Mouse (Mus musculus) forebrain, embryonic 14.5 days (tissue): ENCODE measurements around the gene Nfkb1. TPM values are rescaled to one million over a fixed set of nuclear protein-coding genes. Genes with fewer than 3 reads are reported as not detected.

Experiments used
- ATAC-seq: fragments of 200-750 bp; cut with Nextera tagmentation; 2 replicates; pipeline ENCODE4 v1.8.0; 2017; ENCODE audit warnings: mild to moderate bottlenecking, moderate library complexity
- DNase-seq: peaks from one replicate; pipeline ENCODE4 v3.0.0-alpha.2; 2015; ENCODE audit warnings: low spot score
- H3K27ac ChIP-seq: fragments of 300-500 bp; sonication (generic); 2 replicates; pipeline ENCODE4 v1.5.1; 2014; ENCODE audit warnings: low read depth, mild to moderate bottlenecking, control low read depth, low read length, moderate library complexity
- H3K27me3 ChIP-seq: fragments of 300-500 bp; sonication (generic); replicated peaks from 2 replicates; pipeline ENCODE4 v1.6.1; 2014; ENCODE audit warnings: low read length, control low read depth, mixed read lengths; ENCODE audit not compliant: control insufficient read depth, insufficient read depth
- H3K36me3 ChIP-seq: fragments of 300-500 bp; sonication (generic); 2 replicates; pipeline ENCODE4 v1.6.1; 2014; ENCODE audit warnings: low read length, control low read depth; ENCODE audit not compliant: control insufficient read depth, insufficient read depth
- H3K4me1 ChIP-seq: fragments of 300-500 bp; sonication (generic); 2 replicates; pipeline ENCODE4 v1.6.1; 2014; ENCODE audit warnings: antibody characterized with exemption, low read length, control low read depth; ENCODE audit not compliant: control insufficient read depth, insufficient read depth
- H3K4me2 ChIP-seq: fragments of 300-500 bp; sonication (generic); 2 replicates; pipeline ENCODE4 v1.6.1; 2014; ENCODE audit warnings: mild to moderate bottlenecking, control low read depth, low read length
- H3K4me3 ChIP-seq: fragments of 300-500 bp; sonication (generic); 2 replicates; pipeline ENCODE4 v1.5.1; 2014; ENCODE audit warnings: low read depth, low read length, control low read depth
- H3K9ac ChIP-seq: fragments of 300-500 bp; sonication (generic); 2 replicates; pipeline ENCODE4 v1.6.1; 2014; ENCODE audit warnings: mild to moderate bottlenecking, low read length, control low read depth, moderate library complexity
- H3K9me3 ChIP-seq: fragments of 300-500 bp; sonication (generic); replicated peaks from 2 replicates; pipeline ENCODE4 v1.6.1; 2016; ENCODE audit warnings: low read length, control low read depth, mixed read lengths; ENCODE audit not compliant: control insufficient read depth
- WGBS: fragments of 180-500 bp; shearing (Covaris S2); extraction: QIAGEN DNeasy Blood & Tissue Kit; methylation state at CpG from one replicate; pipeline ENCODE4 v1.1.7; 2014; 5-methylcytosine and 5-hydroxymethylcytosine counted together
- polyA plus RNA-seq: library from polyadenylated mRNA; unstranded; fragments of >200 nt; fragmentation: Nextera tagmentation; extraction: Ambion mirVana; gene quantifications from 2 replicates; pipeline ENCODE4 v1.2.1, GENCODE M21; 2014

The Nfkb1 gene
- polyA plus RNA-seq, 1 experiment from 2014 or later = 7.2 TPM

DNA sequence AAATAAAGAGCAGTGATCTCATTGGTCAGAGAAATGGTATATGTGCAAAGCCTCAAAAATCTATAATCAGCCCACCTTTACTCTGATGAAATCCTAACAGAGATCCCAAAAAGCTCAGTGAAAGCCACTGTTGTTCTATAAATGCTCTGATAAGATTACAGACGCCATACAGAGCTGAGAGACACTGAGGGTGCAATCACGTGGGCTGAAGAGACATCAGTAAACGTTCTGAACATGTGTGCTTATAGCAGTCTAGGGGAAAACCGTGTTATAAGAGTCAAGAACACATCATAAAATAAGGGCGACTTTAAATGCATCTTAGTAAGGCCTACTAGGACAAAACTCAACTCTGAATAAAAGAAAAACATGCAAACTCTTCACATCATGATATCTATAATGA lies 14.3 kb downstream of the Nfkb1 start:
- no peak for ATAC-seq
- Histone ChIP-seq H3K27ac (no peak overlapping the region), H3K36me3 (no peaks in the 10 kb centered on the region), H3K4me2 (no peak overlapping the region), H3K4me1 (peaks cover 13% of the 10 kb centered on the region; the same call in 1 of the 2 replicates), H3K9ac (no peak overlapping the region), H3K9me3 (no peaks in the 10 kb centered on the region), H3K27me3 (no peaks in the 10 kb centered on the region), H3K4me3 (no peak overlapping the region)
- no peak for DNase-seq
- 78% methylated on average over 5 of the region's 5 CpGs for WGBS

DNA sequence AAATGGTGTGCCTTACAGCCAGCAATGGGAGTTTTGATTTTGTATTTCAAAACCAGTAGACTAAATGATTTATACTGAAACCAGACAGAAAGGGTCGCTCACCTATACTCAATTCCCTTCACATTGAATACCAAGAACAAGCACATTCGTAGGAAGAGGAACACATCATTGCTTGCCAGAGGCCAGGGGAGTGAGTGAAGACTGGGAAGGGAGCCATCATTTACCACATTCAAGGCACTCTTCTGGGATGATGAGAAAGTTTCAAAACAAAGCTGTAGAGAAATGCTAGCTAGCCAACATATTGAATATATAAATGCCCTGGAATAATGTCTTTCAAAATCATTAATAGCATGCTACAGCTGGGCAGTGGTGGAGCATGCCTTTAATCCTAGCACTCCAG lies 15.0 kb downstream of the Nfkb1 start:
- ATAC-seq (no peak), DNase-seq (no peak)
- peaks cover 13% of the 10 kb centered on the region; the same call in 1 of the 2 replicates for H3K4me1 ChIP-seq
- H3K36me3 ChIP-seq = no peaks in the 10 kb centered on the region
- H3K4me3 ChIP-seq = no peak overlapping the region
- H3K9me3 ChIP-seq = no peaks in the 10 kb centered on the region
- no peak overlapping the region for H3K27ac ChIP-seq
- WGBS = 84% methylated on average over 2 of the region's 2 CpGs
- H3K9ac ChIP-seq = no peak overlapping the region
- H3K27me3 ChIP-seq = no peaks in the 10 kb centered on the region
- H3K4me2 ChIP-seq = no peak overlapping the region

- H3K9ac ChIP-seq = no peak overlapping the region
- H3K4me2 ChIP-seq = no peak overlapping the region
- H3K9me3 ChIP-seq = no peaks in the 10 kb centered on the region
- ATAC-seq (no peak), DNase-seq (no peak)
- no peaks in the 10 kb centered on the region for H3K36me3 ChIP-seq
- peaks cover 13% of the 10 kb centered on the region; the same call in 1 of the 2 replicates for H3K4me1 ChIP-seq
- no peak overlapping the region for H3K4me3 ChIP-seq
- no peak overlapping the region for H3K27ac ChIP-seq
- H3K27me3 ChIP-seq = no peaks in the 10 kb centered on the region
- WGBS = 58% methylated on average over 5 of the region's 5 CpGs
Measured at GRCm38 (mm10) chr3:135675480-135675879, 15.9 kb downstream of the Nfkb1 start.

DNA sequence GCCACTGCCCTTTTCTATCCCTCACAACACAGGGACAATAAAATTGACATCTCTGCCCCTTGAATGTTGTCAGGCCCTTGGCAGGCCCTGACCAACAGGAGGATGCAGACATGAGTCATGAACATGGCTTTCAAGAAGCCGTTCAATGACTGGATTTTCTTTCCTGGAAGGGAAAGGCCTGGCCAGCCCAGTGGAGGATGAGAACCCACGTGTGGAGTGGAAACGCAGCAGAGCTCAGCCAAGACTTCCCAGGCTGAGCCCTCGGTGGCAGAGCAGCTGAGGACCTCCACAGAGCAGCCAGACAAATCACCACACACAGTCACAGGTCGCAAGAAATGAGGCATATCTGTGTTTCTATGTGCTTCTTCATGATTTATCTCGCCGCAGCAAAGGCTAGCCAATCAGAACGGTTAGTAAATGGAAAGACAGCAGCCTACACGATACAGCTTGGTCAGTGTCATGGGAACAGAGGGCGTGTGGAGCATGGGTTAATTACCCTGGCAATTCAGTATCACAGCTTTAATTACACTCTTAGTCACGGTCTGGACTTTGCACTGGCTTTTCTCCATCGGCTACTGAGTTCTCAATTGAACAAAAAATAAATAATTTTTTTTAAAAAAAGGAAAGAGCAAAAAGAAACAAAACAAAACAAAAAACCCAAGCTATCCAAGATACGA lies 16.5 kb downstream of the Nfkb1 start:
- H3K4me1 ChIP-seq = peaks cover 13% of the 10 kb centered on the region; the same call in 1 of the 2 replicates
- H3K9ac ChIP-seq = no peak overlapping the region
- H3K36me3 ChIP-seq = no peaks in the 10 kb centered on the region
- H3K4me3 ChIP-seq = no peak overlapping the region
- H3K9me3 ChIP-seq = no peaks in the 10 kb centered on the region
- no peak overlapping the region for H3K27ac ChIP-seq
- ATAC-seq (peak; percentile 27; the same call in 1 of the 2 replicates), DNase-seq (no peak)
- no peak overlapping the region for H3K4me2 ChIP-seq
- 49% methylated on average over 13 of the region's 13 CpGs for whole genome bisulfite sequencing
- H3K27me3 ChIP-seq = no peaks in the 10 kb centered on the region

DNA sequence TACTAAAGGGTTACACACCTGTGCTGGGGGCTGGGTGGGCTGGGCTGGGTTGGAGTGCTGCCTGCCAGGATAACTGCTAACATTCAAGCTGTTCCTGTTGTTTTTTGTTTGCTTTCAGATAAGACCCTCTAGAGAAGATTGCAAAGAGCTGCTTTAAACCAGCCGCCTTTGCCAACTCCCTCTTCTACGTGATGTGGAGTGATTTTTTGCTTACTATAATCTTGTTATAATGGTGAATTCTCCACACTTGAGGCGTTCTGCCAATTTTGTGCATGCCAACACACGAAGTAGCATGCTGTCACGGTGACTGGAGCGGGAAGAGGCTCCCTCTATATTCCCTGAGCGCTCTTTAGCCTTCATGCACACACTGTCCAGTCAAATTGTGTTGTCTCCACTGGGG lies 17.7 kb downstream of the Nfkb1 start:
- 40% methylated on average over 7 of the region's 7 CpGs for WGBS
- DNase-seq = peak; percentile 67

DNA sequence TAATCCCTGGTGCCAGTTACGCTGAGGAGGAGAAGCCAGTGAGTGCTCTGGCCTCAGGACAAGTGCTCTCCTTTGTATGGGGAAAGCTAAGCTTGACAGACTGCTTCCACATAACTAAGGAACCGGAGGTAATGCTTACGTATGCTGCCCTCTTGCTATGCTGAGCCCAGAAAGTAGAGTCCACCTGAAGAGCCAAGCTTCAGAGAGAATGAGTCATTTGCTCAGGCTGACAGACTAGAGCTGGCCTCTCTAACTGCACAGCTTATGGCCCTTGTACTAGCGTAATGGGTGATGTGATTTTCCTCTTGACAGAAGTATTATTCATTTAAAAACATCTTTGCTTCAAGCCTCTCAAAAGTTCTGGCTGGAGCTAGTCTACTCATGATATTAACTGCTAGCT lies 18.3 kb downstream of the Nfkb1 start:
- Histone ChIP-seq H3K36me3 (no peaks in the 10 kb centered on the region), H3K27me3 (no peaks in the 10 kb centered on the region), H3K27ac (no peak overlapping the region), H3K9me3 (no peaks in the 10 kb centered on the region), H3K4me1 (peaks cover 13% of the 10 kb centered on the region; the same call in 1 of the 2 replicates), H3K4me3 (no peak overlapping the region), H3K4me2 (no peak overlapping the region), H3K9ac (no peak overlapping the region)
- DNase-seq (no peak), ATAC-seq (no peak)
- WGBS = 88% methylated on average over 4 of the region's 4 CpGs

More for the DNA sequence above, 17.7 kb downstream of the Nfkb1 start:
- Histone ChIP-seq H3K9ac (no peak overlapping the region), H3K27me3 (no peaks in the 10 kb centered on the region), H3K4me3 (no peak overlapping the region), H3K36me3 (no peaks in the 10 kb centered on the region), H3K4me2 (no peak overlapping the region), H3K4me1 (peaks cover 13% of the 10 kb centered on the region; the same call in 1 of the 2 replicates), H3K9me3 (no peaks in the 10 kb centered on the region), H3K27ac (no peak overlapping the region)
- peak; percentile 37; the same call in 1 of the 2 replicates for ATAC-seq

DNA sequence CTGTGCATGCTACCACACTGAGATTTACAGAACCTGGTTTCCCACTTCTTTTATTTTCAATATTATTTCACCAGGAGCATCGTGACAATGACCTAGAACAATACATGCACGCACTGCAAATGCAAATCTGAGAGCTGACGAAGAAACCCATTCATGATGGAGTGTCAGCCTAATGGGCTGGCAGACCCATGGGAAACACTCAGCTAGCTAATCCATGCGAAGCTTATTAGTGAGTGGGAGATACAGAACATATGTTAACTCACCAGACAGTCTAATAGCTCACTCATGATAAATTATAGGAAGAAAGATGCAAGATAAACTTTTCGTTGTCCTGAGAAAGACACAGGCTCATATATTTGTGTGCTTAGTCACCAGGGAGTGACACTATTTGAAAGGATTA lies 19.2 kb downstream of the Nfkb1 start:
- Histone ChIP-seq H3K36me3 (no peaks in the 10 kb centered on the region), H3K9ac (no peak overlapping the region), H3K4me3 (no peak overlapping the region), H3K27me3 (no peaks in the 10 kb centered on the region), H3K4me2 (no peak overlapping the region), H3K4me1 (peaks cover 13% of the 10 kb centered on the region; the same call in 1 of the 2 replicates), H3K27ac (no peak overlapping the region), H3K9me3 (no peaks in the 10 kb centered on the region)
- WGBS = 49% methylated on average over 5 of the region's 5 CpGs
- DNase-seq (peak; percentile 48), ATAC-seq (peak; percentile 47; the same call in 1 of the 2 replicates)

DNA sequence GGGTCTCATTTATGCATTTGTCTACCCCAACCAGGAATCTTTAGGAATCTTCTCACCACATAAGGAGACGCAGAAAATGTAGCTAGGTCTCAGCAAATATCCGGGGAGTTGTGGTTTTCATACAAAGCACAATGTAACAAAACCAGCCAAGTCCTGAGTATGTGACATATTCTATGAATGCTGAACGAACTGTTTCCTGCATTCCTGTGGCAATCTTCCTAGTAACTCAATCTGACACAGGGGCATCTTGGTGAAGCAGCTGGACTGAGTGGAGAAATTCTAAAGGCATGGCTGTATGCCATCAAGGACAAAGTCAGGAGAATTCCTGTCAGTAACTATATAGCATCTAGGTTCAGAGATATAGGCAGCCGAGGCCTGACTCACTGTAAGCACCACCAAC lies 20.5 kb downstream of the Nfkb1 start:
- peaks cover 3% of the 10 kb centered on the region; the same call in 1 of the 2 replicates for H3K36me3 ChIP-seq
- peaks cover 13% of the 10 kb centered on the region; the same call in 1 of the 2 replicates for H3K4me1 ChIP-seq
- ATAC-seq (no peak), DNase-seq (no peak)
- no peak overlapping the region for H3K9ac ChIP-seq
- H3K27me3 ChIP-seq = no peaks in the 10 kb centered on the region
- H3K4me2 ChIP-seq = no peak overlapping the region
- no peak overlapping the region for H3K27ac ChIP-seq
- no peak overlapping the region for H3K4me3 ChIP-seq
- WGBS = 81% methylated on average over 4 of the region's 4 CpGs
- H3K9me3 ChIP-seq = no peaks in the 10 kb centered on the region

DNA sequence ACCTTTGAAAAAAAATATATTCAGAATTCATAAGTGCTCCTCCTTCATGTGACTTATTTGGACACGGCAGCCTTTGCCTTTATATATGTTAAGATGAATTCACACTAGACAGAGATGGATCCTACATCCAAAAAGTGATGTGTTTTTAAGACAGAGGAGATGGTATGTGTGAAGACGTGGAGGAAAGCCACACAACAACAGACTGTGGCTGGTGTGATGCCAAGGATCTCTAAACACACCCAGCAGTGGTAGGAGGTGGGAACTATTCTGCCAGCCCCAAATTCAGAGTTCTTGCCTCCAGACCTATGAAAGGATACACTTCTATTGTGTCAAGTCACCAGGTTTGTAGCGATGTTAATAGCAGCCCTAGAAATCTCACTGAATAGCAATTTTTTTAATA lies 24.3 kb downstream of the Nfkb1 start:
- H3K4me1 ChIP-seq = 0 out of 2 replicates have a peak, but pooled peaks cover 3% of the 10 kb centered on the region
- H3K9ac ChIP-seq = no peak overlapping the region
- no peak overlapping the region for H3K4me2 ChIP-seq
- no peaks in the 10 kb centered on the region for H3K27me3 ChIP-seq
- ATAC-seq (0 out of 2 replicates have a peak, but pooled peaks have one; percentile 43), DNase-seq (no peak)
- no peak overlapping the region for H3K4me3 ChIP-seq
- peaks cover 7% of the 10 kb centered on the region; the same call in 1 of the 2 replicates for H3K36me3 ChIP-seq
- WGBS = 83% methylated on average over 3 of the region's 3 CpGs
- H3K9me3 ChIP-seq = no peaks in the 10 kb centered on the region
- no peak overlapping the region for H3K27ac ChIP-seq
